Mouse (Mus musculus): ENCODE results near the gene Ppp1r16b.

DNA sequence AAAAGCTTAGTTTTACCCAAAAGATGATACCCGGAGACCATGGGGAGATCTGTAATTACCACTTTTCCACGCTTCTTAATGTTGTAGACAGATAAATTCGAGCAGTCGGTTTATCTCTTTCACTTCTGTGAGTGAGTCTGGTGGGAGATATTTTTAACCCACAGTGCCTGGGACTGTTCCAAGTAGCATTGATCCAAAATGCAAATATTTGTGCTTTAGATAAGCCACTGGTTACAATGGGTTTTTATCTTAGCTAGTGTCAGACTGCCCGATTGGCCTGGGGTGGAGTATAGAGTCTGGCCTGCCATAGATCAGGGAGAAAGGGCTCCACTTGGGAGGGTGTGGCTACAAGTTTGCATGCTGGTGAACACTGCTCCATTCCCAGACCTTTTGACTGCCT, 103.6 kb downstream of the Ppp1r16b start:
- TF ChIP-seq POLR2A (IDR thresholded peaks at IDR 0.05; ENCODE audit: low read depth, low read length): no peak
- no peak for TF ChIP-seq CTCF (conservative IDR thresholded peaks at IDR 0.05; ENCODE audit: insufficient read depth, insufficient read length, low read depth, low read length)

All from kidney, adult 2 months (tissue).